Mouse (Mus musculus) testis, adult 2 months (tissue): ENCODE data around the gene Gzme.

Experiments used
- CTCF ChIP-seq: fragments of 200-500 bp; IDR thresholded peaks from 2 replicates; pipeline ENCODE4 v1.5.1; 2012; ENCODE audit warnings: low read depth, mild to moderate bottlenecking, inconsistent platforms, low read length, moderate library complexity; ENCODE audit not compliant: control insufficient read depth, insufficient read depth, insufficient replicate concordance
- POLR2A ChIP-seq: fragments of 200-500 bp; IDR thresholded peaks from 2 replicates; pipeline ENCODE4 v1.6.1; 2012; ENCODE audit warnings: low read depth, mild to moderate bottlenecking, inconsistent platforms, low read length, moderate library complexity; ENCODE audit not compliant: control insufficient read depth

GRCm38 (mm10) chr14:56155340-56155739 is 34.9 kb upstream of the Gzme start:
- TF ChIP-seq CTCF (peak; percentile 7; the same call in 1 of the 2 replicates), POLR2A (no peak)
